Mouse (Mus musculus) heart, postnatal 4 days (tissue): Measurements from ENCODE around the gene Phrf1. TPM values are rescaled to one million over a fixed set of nuclear protein-coding genes. Genes with fewer than 3 reads are reported as not detected.

Source experiments
- DNase-seq: peaks from one replicate; pipeline ENCODE4 v3.0.0; 2021
- microRNA-seq, 2 experiments: library from miRNA; unstranded; fragments of <30 nt; microRNA quantifications; one replicate each; pipeline ENCODE4 v1.2.0; 2021 to 2022
- total RNA-seq, 2 experiments: library from RNA; stranded (reverse); gene quantifications; 2 replicates each; pipeline ENCODE4 v1.2.3; 2021

Phrf1 gene
- total RNA-seq, 2 experiments from 2014 or later: 44.3 to 52.2 TPM

- no peak for DNase-seq
Observed at GRCm38 (mm10) chr7:141294479-141294878, 65.9 kb downstream of the Phrf1 start.

GRCm38 (mm10) chr7:141297926-141298650, 69.5 kb downstream of the Phrf1 start:
- no peak for DNase-seq

- DNase-seq: no peak
Observed at GRCm38 (mm10) chr7:141299175-141299574, 70.6 kb downstream of the Phrf1 start.

- DNase-seq: no peak
Observed at GRCm38 (mm10) chr7:141301386-141301785, 72.8 kb downstream of the Phrf1 start.

- DNase-seq: no peak
Observed at GRCm38 (mm10) chr7:141302702-141303268, 74.2 kb downstream of the Phrf1 start.

GRCm38 (mm10) chr7:141304537-141304936, 76.0 kb downstream of the Phrf1 start:
- DNase-seq: no peak

Small RNA genes within 50 kb of the gene (microRNA-seq; reads per million reads assigned to microRNA genes)
- gene Mir210: 802 to 1,491 reads per million in 2 experiments

Other genes with a start within 250 kb of the Phrf1 start
- gene Ifitm3, start 218.0 kb upstream of the Phrf1 start, total RNA-seq: 10 to 100 TPM; 79.3 to 83.8 TPM
- under 1 TPM in 1 of 2 experiments, not detected in 1; 0.56 TPM for gene Ifitm6, start 210.9 kb upstream of the Phrf1 start, total RNA-seq
- not detected for gene Gm17387, start 199.7 kb upstream of the Phrf1 start, total RNA-seq
- gene B4galnt4, start 167.7 kb upstream of the Phrf1 start, total RNA-seq: under 1 TPM; 0.26 to 0.54 TPM
- under 1 TPM in 1 of 2 experiments, not detected in 1; 0.23 TPM for gene Pkp3, start 150.6 kb upstream of the Phrf1 start, total RNA-seq
- gene Sigirr, start 128.2 kb upstream of the Phrf1 start, total RNA-seq: 1 to 10 TPM; 3.3 to 4.3 TPM
- gene Ano9, start 111.0 kb upstream of the Phrf1 start, total RNA-seq: under 1 TPM in 1 of 2 experiments, not detected in 1; 0.20 TPM
- 10 to 100 TPM; 40.2 to 42.5 TPM for gene Ptdss2, start 106.4 kb upstream of the Phrf1 start, total RNA-seq
- gene Rnh1, start 55.9 kb upstream of the Phrf1 start, total RNA-seq: 10 to 100 TPM; 73.9 to 84.0 TPM
- gene Hras, start 34.8 kb upstream of the Phrf1 start, total RNA-seq: 100 to 1,000 TPM; 105 to 119 TPM
- gene Lrrc56, start 34.6 kb upstream of the Phrf1 start, total RNA-seq: 1 to 10 TPM; 4.3 to 4.5 TPM
- not detected for gene Lmntd2, start 14.7 kb upstream of the Phrf1 start, total RNA-seq
- gene Rassf7, start 12.9 kb upstream of the Phrf1 start, total RNA-seq: 1 to 10 TPM; 4.1 to 6.1 TPM
- 1 to 10 TPM; 1.3 to 1.4 TPM for gene Irf7, start 37.7 kb downstream of the Phrf1 start, total RNA-seq
- not detected for gene Cdhr5, start 48.0 kb downstream of the Phrf1 start, total RNA-seq
- gene Sct, start 50.3 kb downstream of the Phrf1 start, total RNA-seq: not detected
- not detected for gene Drd4, start 63.2 kb downstream of the Phrf1 start, total RNA-seq
- gene Deaf1, start 98.9 kb downstream of the Phrf1 start, total RNA-seq: 10 to 100 TPM; 27.8 to 30.6 TPM
- 10 to 100 TPM; 15.9 to 16.3 TPM for gene Tmem80, start 99.0 kb downstream of the Phrf1 start, total RNA-seq
- gene Eps8l2, start 110.1 kb downstream of the Phrf1 start, total RNA-seq: 1 to 10 TPM; 1.9 TPM
- gene Taldo1, start 163.4 kb downstream of the Phrf1 start, total RNA-seq: 100 to 1,000 TPM; 126 to 134 TPM
- gene Gatd1, start 185.4 kb downstream of the Phrf1 start, total RNA-seq: 10 to 100 TPM; 12.5 to 12.9 TPM
- 1 to 10 TPM; 1.5 to 1.6 TPM for gene Cend1, start 200.7 kb downstream of the Phrf1 start, total RNA-seq
- gene Slc25a22, start 209.1 kb downstream of the Phrf1 start, total RNA-seq: 10 to 100 TPM; 30.5 to 32.3 TPM
- gene Pidd1, start 215.2 kb downstream of the Phrf1 start, total RNA-seq: 1 to 10 TPM; 5.9 to 6.4 TPM
- 1,000 to 10,000 TPM; 1,146 to 1,184 TPM for gene Rplp2, start 218.6 kb downstream of the Phrf1 start, total RNA-seq
- gene Pnpla2, start 226.4 kb downstream of the Phrf1 start, total RNA-seq: 100 to 1,000 TPM; 118 to 127 TPM
- gene Cracr2b, start 232.3 kb downstream of the Phrf1 start, total RNA-seq: 10 to 100 TPM; 17.6 to 20.1 TPM
- 100 to 1,000 TPM; 229 to 230 TPM for gene Cd151, start 238.6 kb downstream of the Phrf1 start, total RNA-seq
- 10 to 100 TPM; 49.6 to 52.4 TPM for gene Polr2l, start 246.3 kb downstream of the Phrf1 start, total RNA-seq
- gene Tspan4, start 246.5 kb downstream of the Phrf1 start, total RNA-seq: 10 to 100 TPM; 37.2 to 38.0 TPM